Mouse (Mus musculus): ENCODE results near the gene Ppib.

The Ppib gene

DNA sequence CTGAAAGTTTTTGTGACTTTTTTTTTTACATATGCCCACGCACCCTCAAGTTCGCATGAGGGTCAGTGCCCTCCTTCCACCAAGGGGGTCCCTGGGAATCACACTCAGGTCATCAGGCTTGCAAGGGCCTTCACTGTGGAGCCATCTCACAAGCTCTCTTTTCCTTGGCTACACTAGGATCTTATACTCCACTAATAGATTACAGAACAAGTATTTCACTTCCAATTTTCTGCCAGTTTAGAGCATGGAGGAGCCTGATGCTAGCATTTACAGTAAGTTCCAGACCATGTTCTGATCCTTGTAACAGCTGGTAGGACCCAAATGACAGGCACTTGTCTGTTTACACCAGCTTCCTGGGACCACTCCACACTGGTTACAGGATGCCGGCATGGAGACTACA is 18.1 kb downstream of the Ppib start:
- DNase-seq (ENCODE audit: low read depth): no peak

GRCm38 (mm10) chr9:66078493-66078892 is 18.5 kb downstream of the Ppib start:
- no peak for DNase-seq (ENCODE audit: low read depth)

DNA sequence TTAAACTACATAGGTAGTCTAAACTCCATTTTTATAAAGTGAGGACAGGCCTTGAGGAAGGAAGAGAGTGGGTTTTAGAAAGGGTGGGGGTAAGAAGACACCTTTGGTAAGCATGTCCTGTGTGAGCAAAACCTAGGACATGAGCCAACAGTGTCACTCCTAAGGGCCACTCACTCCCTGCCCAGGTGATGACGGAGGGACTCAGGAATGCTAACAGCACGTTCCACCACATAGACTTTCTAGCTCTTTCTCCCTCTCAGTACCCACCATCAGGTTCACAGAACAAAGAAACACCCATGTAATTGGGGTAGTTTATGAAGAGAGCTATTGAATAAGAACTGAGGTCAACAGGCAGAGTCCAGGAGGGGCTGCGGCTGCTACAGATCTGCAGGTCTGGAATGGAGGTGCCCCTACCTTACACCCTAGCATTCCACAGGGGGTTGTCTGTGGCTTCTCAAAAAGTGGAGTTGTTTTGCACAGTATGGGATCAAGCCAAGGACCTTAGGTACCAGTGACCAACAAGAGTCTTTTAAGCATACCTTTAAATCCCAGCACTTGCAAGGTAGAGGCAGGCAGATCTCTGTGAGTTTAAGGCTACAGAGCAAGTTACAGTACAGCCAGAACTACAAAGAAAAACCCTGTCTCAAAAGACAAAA is 20.9 kb downstream of the Ppib start:
- no peak for DNase-seq (ENCODE audit: low read depth)

DNA sequence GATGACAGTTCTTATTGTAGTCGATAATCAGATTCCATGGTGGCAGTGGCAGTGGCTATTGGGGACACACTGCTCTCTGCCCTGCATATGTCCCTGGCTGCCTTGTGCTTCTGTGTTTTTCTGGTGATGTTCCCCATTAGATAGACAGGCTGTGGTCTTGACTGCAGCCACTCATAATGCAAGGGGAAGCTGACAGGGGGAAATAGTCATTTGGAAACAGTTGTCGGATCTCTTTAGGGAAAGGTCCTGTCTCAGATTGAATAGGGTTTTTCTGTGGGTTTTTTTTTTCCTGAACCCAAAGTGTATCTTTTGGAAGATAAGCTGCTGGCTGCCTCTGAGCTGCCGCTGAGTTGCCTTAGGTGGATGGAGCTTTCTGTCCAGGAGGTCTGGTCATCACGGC is 22.0 kb downstream of the Ppib start:
- DNase-seq (ENCODE audit: low read depth): no peak

- DNase-seq (ENCODE audit: low read depth): no peak
Measured at GRCm38 (mm10) chr9:66084171-66084570, 24.1 kb downstream of the Ppib start.

- no peak for DNase-seq (ENCODE audit: low read depth)
Measured at GRCm38 (mm10) chr9:66087062-66087461, 27.0 kb downstream of the Ppib start.

DNA sequence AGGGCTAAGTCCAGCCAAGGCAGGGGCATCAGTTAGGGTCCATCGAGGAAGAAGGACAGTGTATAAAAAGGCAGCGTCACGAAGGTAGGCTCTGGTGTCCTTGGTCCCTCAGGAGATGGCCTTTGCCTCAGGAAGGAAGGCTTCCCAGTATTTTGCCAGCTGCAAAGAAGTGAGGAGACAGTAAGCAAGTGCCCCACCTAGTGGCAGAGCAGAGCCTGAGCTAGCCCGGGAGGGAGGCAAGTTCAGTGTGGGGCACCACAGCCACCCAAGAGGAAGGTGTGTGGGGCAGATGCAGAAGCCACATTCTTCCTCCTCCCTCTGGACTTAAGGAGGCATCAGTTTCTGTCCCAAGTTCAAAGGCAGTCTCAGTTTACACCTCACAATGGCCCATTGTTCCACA is 28.4 kb downstream of the Ppib start:
- DNase-seq (ENCODE audit: low read depth): peak; percentile 46

GRCm38 (mm10) chr9:66090593-66091244 is 30.7 kb downstream of the Ppib start:
- DNase-seq (ENCODE audit: low read depth): no peak

- DNase-seq (ENCODE audit: low read depth): no peak
Measured at GRCm38 (mm10) chr9:66091327-66092231, 31.6 kb downstream of the Ppib start.

DNA sequence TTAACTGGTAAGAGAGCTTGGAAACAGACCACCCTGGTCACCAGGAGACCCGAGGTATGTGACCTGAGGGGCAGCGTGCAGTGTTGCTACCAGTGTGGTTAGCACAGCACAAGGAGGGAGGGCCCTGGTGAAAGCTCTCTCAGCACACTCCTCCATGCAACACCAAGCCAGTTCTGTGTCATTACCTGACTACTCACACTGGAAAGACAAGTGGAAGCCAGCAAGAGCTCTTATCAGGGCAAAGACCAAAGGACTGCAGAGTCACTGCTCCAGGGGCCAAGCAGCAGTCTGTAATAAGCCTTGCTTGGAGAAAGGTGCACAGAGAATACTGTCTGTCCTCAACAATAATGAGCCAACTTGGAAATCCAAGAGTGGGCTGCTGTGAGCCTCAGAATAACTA is 32.6 kb downstream of the Ppib start:
- DNase-seq (ENCODE audit: low read depth): no peak

DNA sequence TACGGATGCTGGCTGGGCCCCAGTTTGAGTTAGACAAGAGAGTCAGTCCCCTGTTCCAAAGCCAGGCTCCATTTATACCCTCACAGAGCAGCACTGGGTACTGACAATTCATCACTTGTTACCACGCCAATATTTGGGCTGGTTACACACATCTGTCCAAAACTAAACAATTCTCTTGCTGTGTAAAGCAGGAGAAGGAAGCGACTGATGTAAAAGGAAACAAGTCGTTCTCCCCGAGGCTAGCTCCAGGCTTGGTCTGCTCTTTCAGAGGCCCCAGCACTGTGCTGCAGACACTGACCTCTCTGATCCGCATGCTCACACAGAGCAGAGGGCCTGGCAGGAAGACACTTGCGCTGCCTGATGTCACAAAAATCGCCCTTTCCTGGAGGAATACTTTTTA is 41.6 kb downstream of the Ppib start:
- DNase-seq (ENCODE audit: low read depth): no peak

GRCm38 (mm10) chr9:66102668-66103067 is 42.6 kb downstream of the Ppib start:
- no peak for DNase-seq (ENCODE audit: low read depth)

- DNase-seq (ENCODE audit: low read depth): no peak
Measured at GRCm38 (mm10) chr9:66104601-66105000, 44.6 kb downstream of the Ppib start.

GRCm38 (mm10) chr9:66105168-66105567 is 45.1 kb downstream of the Ppib start:
- no peak for DNase-seq (ENCODE audit: low read depth)

DNA sequence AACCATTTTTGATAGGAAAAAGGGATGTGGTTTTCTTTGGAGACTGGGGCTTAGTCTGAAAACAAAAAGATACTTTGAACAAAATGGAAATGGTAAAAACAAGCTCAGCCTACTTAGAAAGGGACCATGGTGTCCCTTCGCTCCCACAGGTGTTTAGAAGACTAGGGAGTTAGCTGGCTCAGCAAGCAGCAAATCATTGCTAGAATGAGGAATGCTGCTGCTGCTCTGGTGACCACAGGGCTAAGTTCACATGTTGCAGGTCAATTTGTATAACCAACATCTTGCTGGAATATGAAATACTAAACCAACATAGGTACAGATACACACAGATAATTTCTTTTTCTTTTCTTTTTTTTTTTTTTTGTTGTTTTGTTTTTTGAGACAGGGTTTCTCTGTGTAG is 49.6 kb downstream of the Ppib start:
- no peak for DNase-seq (ENCODE audit: low read depth)

DNA sequence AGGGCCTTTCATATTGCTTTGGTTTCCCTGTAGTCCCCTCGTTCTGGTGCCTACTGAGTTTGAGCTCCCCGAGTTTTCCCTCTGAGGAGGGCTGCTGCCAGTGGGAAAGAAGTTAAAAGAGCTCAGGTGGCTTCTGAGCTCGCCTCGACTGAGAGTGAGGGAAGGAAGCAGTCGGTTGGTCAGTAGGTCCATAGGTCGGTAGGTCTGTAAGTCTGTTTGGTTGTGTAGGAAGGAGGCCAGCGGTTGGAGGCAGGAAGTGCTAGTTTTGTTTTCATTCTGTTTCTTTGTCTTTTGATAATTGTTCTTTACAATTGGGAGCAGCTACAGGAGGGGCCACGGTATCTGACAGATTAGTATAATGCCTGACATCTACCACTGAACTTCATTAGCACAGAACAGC is 50.1 kb downstream of the Ppib start:
- no peak for DNase-seq (ENCODE audit: low read depth)

DNA sequence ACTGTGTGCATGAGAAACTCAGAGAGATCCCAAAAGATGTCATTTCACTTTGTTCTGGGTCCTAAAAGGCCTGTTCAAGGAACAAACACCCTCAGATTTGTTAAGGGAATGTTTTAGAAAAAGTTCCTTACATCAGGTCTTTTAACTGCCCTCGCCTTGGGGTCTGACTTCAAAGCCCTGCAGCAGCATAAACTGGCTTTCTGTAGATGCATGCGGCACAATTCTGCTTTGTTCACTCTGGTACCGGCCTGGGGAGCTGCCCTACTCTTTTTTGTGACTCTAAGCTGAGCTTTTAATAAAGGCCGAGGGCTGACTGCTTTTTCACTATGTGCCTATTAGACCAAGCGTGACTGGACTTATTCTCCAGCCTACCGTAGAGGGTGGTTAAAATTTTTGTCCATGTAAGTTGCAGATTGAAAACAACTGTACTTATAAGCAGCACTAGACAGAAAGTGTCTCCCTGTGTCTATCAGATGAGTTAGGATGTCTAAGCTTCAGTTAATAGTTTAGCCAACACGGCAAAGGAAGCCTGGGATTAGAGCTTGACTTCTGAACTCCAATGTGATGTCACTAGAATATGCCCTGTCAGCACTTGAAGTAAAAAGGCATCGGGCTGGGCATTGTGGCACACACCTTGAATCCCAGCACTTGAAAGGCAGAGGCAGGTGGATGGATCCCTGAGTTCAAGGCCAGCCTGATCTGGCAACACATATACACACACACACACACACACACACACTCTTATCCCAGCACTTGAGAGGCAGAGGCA is 50.8 kb downstream of the Ppib start:
- no peak for DNase-seq (ENCODE audit: low read depth)

DNA sequence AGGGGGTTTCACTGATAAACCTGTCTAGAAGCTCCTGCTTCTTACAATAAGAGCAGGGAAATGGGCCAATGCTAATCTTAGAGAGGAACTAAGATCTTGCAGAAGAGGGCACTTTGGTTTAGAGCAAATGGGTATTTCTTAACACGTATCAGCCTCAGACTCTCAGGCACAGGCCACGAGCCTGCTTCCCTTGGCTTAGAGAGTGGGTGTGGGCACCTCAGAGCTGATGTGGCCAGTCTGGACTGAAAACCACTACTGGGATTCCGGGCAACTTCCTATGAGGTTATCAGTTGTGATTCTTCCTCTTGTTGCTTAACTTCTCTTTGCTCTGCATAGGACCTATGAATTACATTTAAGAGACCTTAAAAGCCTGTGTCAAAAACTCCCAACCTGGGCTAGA is 54.3 kb downstream of the Ppib start:
- no peak for DNase-seq (ENCODE audit: low read depth)
